Mouse (Mus musculus) embryonic facial prominence, embryonic 15.5 days (tissue): ENCODE measurements around the gene Plppr2. TPM values are rescaled to one million over a fixed set of nuclear protein-coding genes. Genes with fewer than 3 reads are reported as not detected.
A peak's percentile ranks its signal among the peaks of the same experiment; 100 is the strongest.

Source experiments
- ATAC-seq: fragments of 200-750 bp; cut with Nextera tagmentation; 2 replicates; pipeline ENCODE4 v1.8.0; 2017; ENCODE audit warnings: low read depth, moderate TSS enrichment; ENCODE audit not compliant: insufficient number of reproducible peaks, low FRiP score, low TSS enrichment
- H3K27ac ChIP-seq: fragments of 300-500 bp; sonication (generic); replicated peaks from 2 replicates; pipeline ENCODE4 v1.5.1; 2015; ENCODE audit warnings: mild to moderate bottlenecking, inconsistent platforms
- H3K27me3 ChIP-seq: fragments of 300-500 bp; sonication (generic); 2 replicates; pipeline ENCODE4 v1.6.1; 2015; ENCODE audit warnings: inconsistent platforms
- H3K36me3 ChIP-seq: fragments of 300-500 bp; sonication (generic); 2 replicates; pipeline ENCODE4 v1.6.1; 2015; ENCODE audit warnings: mild to moderate bottlenecking, inconsistent platforms
- H3K4me1 ChIP-seq: fragments of 300-500 bp; sonication (generic); 2 replicates; pipeline ENCODE4 v1.6.1; 2015; ENCODE audit warnings: inconsistent platforms
- H3K4me2 ChIP-seq: fragments of 300-500 bp; sonication (generic); replicated peaks from 2 replicates; pipeline ENCODE4 v1.6.1; 2015; ENCODE audit warnings: mild to moderate bottlenecking, inconsistent platforms
- H3K4me3 ChIP-seq: fragments of 300-500 bp; sonication (generic); replicated peaks from 2 replicates; pipeline ENCODE4 v1.5.1; 2015; ENCODE audit warnings: mild to moderate bottlenecking, inconsistent platforms
- H3K9ac ChIP-seq: fragments of 300-500 bp; sonication (generic); 2 replicates; pipeline ENCODE4 v1.6.1; 2015; ENCODE audit warnings: inconsistent platforms
- H3K9me3 ChIP-seq: fragments of 300-500 bp; sonication (generic); replicated peaks from 2 replicates; pipeline ENCODE4 v1.6.1; 2016; ENCODE audit warnings: inconsistent platforms
- WGBS: fragments of 180-500 bp; shearing (Covaris S2); methylation state at CpG from one replicate; pipeline ENCODE4 v1.1.7; 2015; 5-methylcytosine and 5-hydroxymethylcytosine counted together
- polyA plus RNA-seq: library from polyadenylated mRNA; unstranded; fragments of >200 nt; fragmentation: Nextera tagmentation; extraction: Ambion mirVana; gene quantifications from 2 replicates; pipeline ENCODE4 v1.2.1, GENCODE M21; 2015

The Plppr2 gene
- polyA plus RNA-seq, 1 experiment from 2014 or later, result 15.5 TPM

DNA sequence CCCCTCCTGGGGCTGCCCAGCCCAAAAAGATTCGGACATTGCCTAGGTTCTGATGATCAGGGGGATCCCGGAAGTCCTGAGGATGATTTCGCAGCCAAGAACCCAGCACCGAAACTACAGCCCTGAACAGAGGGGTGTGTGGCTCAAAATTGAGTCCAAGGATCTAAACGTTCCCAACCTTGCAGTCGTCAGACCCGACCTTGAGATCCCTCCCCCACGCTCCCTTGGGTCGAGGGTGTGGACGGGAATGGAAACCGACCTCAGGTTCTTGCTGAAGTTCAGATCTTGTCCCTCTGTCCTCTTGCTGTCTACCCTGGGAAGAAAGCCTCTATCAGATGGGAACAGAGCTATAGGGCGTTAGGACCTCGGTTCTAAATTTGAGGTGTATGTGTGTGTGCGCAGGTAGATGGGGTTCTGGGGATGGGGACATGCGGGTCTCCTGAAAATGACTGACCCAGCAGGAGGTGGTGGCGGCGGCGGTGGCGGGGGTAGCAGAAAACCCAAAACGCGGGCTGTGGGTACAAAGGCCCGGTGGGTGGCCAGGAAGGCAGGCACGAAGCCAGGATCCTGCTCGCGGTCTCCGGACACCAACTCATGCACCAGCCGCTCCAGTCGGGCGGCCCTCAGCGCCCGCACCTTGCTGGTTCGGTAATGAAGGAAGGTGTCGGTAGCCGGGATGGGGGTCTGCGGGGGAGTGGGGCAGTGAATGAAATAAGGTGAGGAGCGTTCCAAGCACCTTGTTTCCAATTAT is 50.9 kb downstream of the Plppr2 start:
- H3K36me3 ChIP-seq, result no peaks in the 10 kb centered on the region
- H3K9me3 ChIP-seq, result no peaks in the 10 kb centered on the region
- peaks cover 75% of the 10 kb centered on the region for H3K27me3 ChIP-seq
- H3K4me3 ChIP-seq, result peak overlapping the region; percentile 39; the same call in 1 of the 2 replicates
- peak overlapping the region; percentile 61; the same call in 1 of the 2 replicates for H3K4me2 ChIP-seq
- H3K4me1 ChIP-seq, result peaks cover 22% of the 10 kb centered on the region
- WGBS, result 8% methylated on average over 36 of the region's 36 CpGs
- ATAC-seq, result no peak
- H3K27ac ChIP-seq, result no peak overlapping the region
- no peak overlapping the region for H3K9ac ChIP-seq

DNA sequence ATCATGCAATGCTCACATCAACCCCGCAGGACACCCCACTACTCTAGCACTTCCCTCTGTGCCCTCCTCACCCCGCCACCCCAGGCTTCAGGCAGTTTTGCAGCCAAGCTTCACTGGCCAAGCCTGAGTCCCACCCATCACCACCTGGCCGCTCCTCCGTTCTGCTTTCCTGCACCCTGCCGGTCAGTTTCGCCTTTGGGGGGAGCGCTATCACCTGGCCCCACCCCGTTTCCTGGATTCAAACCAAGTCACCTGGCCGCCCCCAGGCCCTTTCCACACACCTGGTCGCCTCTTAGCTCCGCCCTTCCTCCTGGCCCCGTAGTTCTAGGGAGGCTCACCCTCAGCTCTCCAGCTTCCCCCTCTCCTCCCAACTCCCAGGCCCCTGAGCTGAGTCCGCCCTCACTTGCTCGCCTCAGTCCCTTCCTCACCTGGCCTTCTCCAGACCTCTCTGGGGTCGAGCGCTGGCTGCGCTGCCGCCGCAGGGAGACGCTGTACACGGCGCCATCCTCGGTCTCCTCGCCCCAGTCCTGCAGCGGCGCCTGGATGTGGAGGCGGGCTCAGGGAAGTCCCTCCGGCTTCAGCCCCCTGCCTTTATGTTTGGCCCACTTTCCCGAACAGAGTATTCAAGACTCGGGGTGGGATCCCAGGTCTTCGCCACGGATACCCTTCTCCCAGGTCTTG is 51.7 kb downstream of the Plppr2 start:
- H3K36me3 ChIP-seq, result no peaks in the 10 kb centered on the region
- H3K9ac ChIP-seq, result 0 out of 2 replicates have a peak overlapping the region, but pooled peaks have one; percentile 16
- H3K4me2 ChIP-seq, result peak overlapping the region; percentile 61
- H3K27me3 ChIP-seq, result peaks cover 80% of the 10 kb centered on the region
- peaks cover 22% of the 10 kb centered on the region for H3K4me1 ChIP-seq
- H3K9me3 ChIP-seq, result no peaks in the 10 kb centered on the region
- no peak for ATAC-seq
- peak overlapping the region; percentile 39 for H3K4me3 ChIP-seq
- H3K27ac ChIP-seq, result no peak overlapping the region
- WGBS, result 1% methylated on average over 32 of the region's 32 CpGs

DNA sequence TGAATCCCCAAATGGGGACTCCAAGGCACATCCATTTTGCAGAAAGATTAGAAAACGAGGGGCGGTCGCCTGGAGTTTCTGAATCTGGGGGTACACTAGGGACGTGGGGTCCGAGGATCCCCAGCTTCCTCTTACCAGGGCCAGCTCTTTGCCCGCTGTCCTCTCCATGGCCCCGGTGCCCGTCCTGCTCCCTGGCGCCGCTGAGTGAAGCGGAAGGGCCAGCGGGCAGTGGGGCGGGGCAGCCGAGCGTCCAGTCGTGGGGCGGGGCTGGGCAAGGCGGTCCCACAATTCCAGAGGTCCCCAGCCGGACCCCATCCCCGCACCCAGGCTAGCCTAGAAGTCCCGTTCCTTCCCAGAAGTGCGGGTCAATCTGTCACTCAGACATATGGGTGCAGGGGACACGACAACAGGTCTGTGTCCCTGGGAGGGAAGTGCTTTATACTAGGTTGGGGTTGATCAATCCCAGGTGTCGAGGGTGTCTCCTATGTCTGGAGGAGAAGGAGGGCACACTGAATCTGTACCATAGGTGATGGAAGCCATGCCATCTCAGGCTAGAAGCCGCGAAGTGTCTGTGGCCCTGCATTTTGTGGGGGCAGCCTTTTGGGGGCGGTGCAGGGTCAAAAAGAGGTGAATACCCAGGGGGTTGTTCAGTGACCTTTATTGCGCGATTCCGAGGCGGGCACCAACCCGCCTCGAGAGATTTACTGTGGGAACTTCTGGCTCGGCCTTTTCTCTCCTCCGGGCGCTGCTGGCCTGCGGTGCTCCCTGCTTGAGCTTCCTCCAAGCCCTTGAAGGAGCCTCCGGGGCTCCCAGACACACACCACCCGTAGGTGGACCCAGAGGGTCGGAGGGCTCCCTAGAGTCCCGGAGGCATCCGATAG is 52.6 kb downstream of the Plppr2 start, which contains the start of gene Rgl3:
Rgl3 (minus strand) TSS at position 217 of the 881 bp plus-strand sequence.
- Histone ChIP-seq H3K27me3 (peaks cover 80% of the 10 kb centered on the region), H3K4me1 (peaks cover 22% of the 10 kb centered on the region), H3K36me3 (no peaks in the 10 kb centered on the region), H3K4me2 (peak within 1 kb of the TSS; percentile 61), H3K27ac (no peak within 1 kb of the TSS), H3K9me3 (no peaks in the 10 kb centered on the region), H3K4me3 (peak within 1 kb of the TSS; percentile 39), H3K9ac (0 out of 2 replicates have a peak within 1 kb of the TSS, but pooled peaks have one; percentile 16)
- no peak for ATAC-seq
- WGBS, result under 1% methylated on average over 41 of the region's 42 CpGs

GRCm38 (mm10) chr9:21992227-21992626 is 55.4 kb downstream of the Plppr2 start:
- Histone ChIP-seq H3K27me3 (peaks cover 61% of the 10 kb centered on the region), H3K4me1 (peaks cover 22% of the 10 kb centered on the region), H3K36me3 (no peaks in the 10 kb centered on the region), H3K4me2 (no peak overlapping the region), H3K27ac (no peak overlapping the region), H3K4me3 (no peak overlapping the region), H3K9ac (no peak overlapping the region), H3K9me3 (no peaks in the 10 kb centered on the region)
- ATAC-seq, result no peak
- 75% methylated on average over 4 of the region's 4 CpGs for WGBS

GRCm38 (mm10) chr9:21996178-21996867 is 59.5 kb downstream of the Plppr2 start:
- H3K9ac ChIP-seq, result no peak overlapping the region
- WGBS, result 85% methylated on average over 3 of the region's 3 CpGs
- no peak overlapping the region for H3K4me3 ChIP-seq

More at GRCm38 (mm10) chr9:21996178-21996867, 59.5 kb downstream of the Plppr2 start:
- Histone ChIP-seq H3K4me1 (no peaks in the 10 kb centered on the region), H3K27ac (no peak overlapping the region), H3K9me3 (no peaks in the 10 kb centered on the region), H3K36me3 (no peaks in the 10 kb centered on the region), H3K27me3 (peaks cover 20% of the 10 kb centered on the region), H3K4me2 (no peak overlapping the region)
- ATAC-seq, result no peak

Other genes starting within 250 kb of the Plppr2 start
- gene Ldlr, start 213.6 kb upstream of the Plppr2 start, polyA plus RNA-seq, result 35.5 and 39.4 TPM in 2 replicates
- gene Spc24, start 176.7 kb upstream of the Plppr2 start, polyA plus RNA-seq, result 80.1 and 83.4 TPM in 2 replicates
- gene Kank2, start 138.3 kb upstream of the Plppr2 start, polyA plus RNA-seq, result 25.2 and 26.2 TPM in 2 replicates
- 0.84 and 1.2 TPM in 2 replicates for gene Angptl8, start 101.5 kb upstream of the Plppr2 start, polyA plus RNA-seq
- gene Dock6, start 84.4 kb upstream of the Plppr2 start, polyA plus RNA-seq, result 34.5 and 37.7 TPM in 2 replicates
- gene Rab3d, start 18.8 kb upstream of the Plppr2 start, polyA plus RNA-seq, result 39.4 and 43.4 TPM in 2 replicates
- gene Ccdc159, start 9.6 kb upstream of the Plppr2 start, polyA plus RNA-seq, result 4.3 and 5.5 TPM in 2 replicates
- 56.2 and 58.0 TPM in 2 replicates for gene Tmem205, start 9.5 kb upstream of the Plppr2 start, polyA plus RNA-seq
- gene Swsap1, start 18.7 kb downstream of the Plppr2 start, polyA plus RNA-seq, result 5.8 and 6.5 TPM in 2 replicates
- 4.4 and 5.3 TPM in 2 replicates for gene Epor, start 26.5 kb downstream of the Plppr2 start, polyA plus RNA-seq
- 1.4 and 1.8 TPM in 2 replicates for gene Rgl3, start 52.4 kb downstream of the Plppr2 start, polyA plus RNA-seq
- 5.8 and 11.3 TPM in 2 replicates for gene Ccdc151, start 65.6 kb downstream of the Plppr2 start, polyA plus RNA-seq
- gene Prkcsh, start 65.8 kb downstream of the Plppr2 start, polyA plus RNA-seq, result 116 and 118 TPM in 2 replicates
- 3.0 and 4.4 TPM in 2 replicates for gene Elavl3, start 115.0 kb downstream of the Plppr2 start, polyA plus RNA-seq
- not detected in 2 replicates for gene Gm49318, start 134.2 kb downstream of the Plppr2 start, polyA plus RNA-seq
- gene Zfp653, start 134.3 kb downstream of the Plppr2 start, polyA plus RNA-seq, result 12.5 and 12.6 TPM in 2 replicates
- 37.3 and 41.8 TPM in 2 replicates for gene Ecsit, start 148.4 kb downstream of the Plppr2 start, polyA plus RNA-seq
- gene Cnn1, start 162.2 kb downstream of the Plppr2 start, polyA plus RNA-seq, result 4.3 and 7.0 TPM in 2 replicates
- 202 and 226 TPM in 2 replicates for gene Elof1, start 180.1 kb downstream of the Plppr2 start, polyA plus RNA-seq
- gene Acp5, start 198.7 kb downstream of the Plppr2 start, polyA plus RNA-seq, result 38.1 and 44.7 TPM in 2 replicates
- 74.6 and 75.6 TPM in 2 replicates for gene Pigyl, start 219.8 kb downstream of the Plppr2 start, polyA plus RNA-seq